Mouse (Mus musculus) lung, adult 2 months (tissue): ENCODE data around the gene Hcfc1r1. TPM values are rescaled to one million over a fixed set of nuclear protein-coding genes. Genes with fewer than 3 reads are reported as not detected.
A peak's percentile ranks its signal among the peaks of the same experiment; 100 is the strongest.

Source experiments
- DNase-seq: peaks from one replicate; pipeline ENCODE4 v3.0.0; 2022
- H3K4me1 ChIP-seq: fragments of 200-500 bp; 2 replicates; pipeline ENCODE4 v1.6.1; 2011; ENCODE audit warnings: low read length; ENCODE audit not compliant: control insufficient read depth, insufficient read depth
- H3K4me3 ChIP-seq: fragments of 200-500 bp; replicated peaks from 2 replicates; pipeline ENCODE3; 2011; ENCODE audit warnings: low read depth, mild to moderate bottlenecking, control low read depth, low read length; ENCODE audit errors: extremely low read depth
- CTCF ChIP-seq: fragments of 200-500 bp; IDR thresholded peaks from 2 replicates; pipeline ENCODE4 v1.5.1; 2011; ENCODE audit warnings: mild to moderate bottlenecking, low read length, control low read depth; ENCODE audit not compliant: insufficient read depth
- POLR2A ChIP-seq: fragments of 200-500 bp; IDR thresholded peaks from 2 replicates; pipeline ENCODE4 v1.6.1; 2011; ENCODE audit warnings: low read depth, mild to moderate bottlenecking, control low read depth, low read length, borderline replicate concordance; ENCODE audit errors: extremely low read depth
- whole genome bisulfite sequencing: fragments of 180-500 bp; shearing (Covaris S2); methylation state at CpG from one replicate; pipeline ENCODE4 v1.1.7; 2018; 5-methylcytosine and 5-hydroxymethylcytosine counted together
- polyA plus RNA-seq: library from polyadenylated mRNA; depleted of rRNA; stranded (reverse); fragments of >200 nt; gene quantifications from 2 replicates; pipeline ENCODE4 v1.2.3, GENCODE M21; 2012; rRNA removed

Gene Hcfc1r1
- polyA plus RNA-seq: 284 and 321 TPM in 2 replicates

- WGBS: under 1% methylated on average over 45 of the region's 45 CpGs
- DNase-seq: peak; percentile 94
- peak within 1 kb of the TSS; percentile 99 for H3K4me3 ChIP-seq
- H3K4me1 ChIP-seq: peaks cover 3% of the 10 kb centered on the region
- no peak for TF ChIP-seq CTCF
- TF ChIP-seq POLR2A: peak; percentile 87; the same call in 1 of the 2 replicates
Observed at GRCm38 (mm10) chr17:23673424-23674073, at the start of gene Hcfc1r1, which contains the start of gene Thoc6. Hcfc1r1 (plus strand) TSS chr17:23673596. Thoc6 (minus strand) TSS chr17:23673882.

- 29% methylated on average over 7 of the region's 7 CpGs for whole genome bisulfite sequencing
- Histone ChIP-seq H3K4me1 (no peaks in the 10 kb centered on the region), H3K4me3 (no peak overlapping the region)
- TF ChIP-seq POLR2A: no peak
- TF ChIP-seq CTCF: no peak
- no peak for DNase-seq
Observed at GRCm38 (mm10) chr17:23627813-23628212, 45.6 kb upstream of the Hcfc1r1 start.

GRCm38 (mm10) chr17:23630195-23631020 lies 43.0 kb upstream of the Hcfc1r1 start:
- TF ChIP-seq POLR2A (no peak), CTCF (peak; percentile 77)
- Histone ChIP-seq H3K4me3 (no peak overlapping the region), H3K4me1 (no peaks in the 10 kb centered on the region)
- DNase-seq: peak; percentile 80
- 10% methylated on average over 22 of the region's 22 CpGs for WGBS

- DNase-seq: no peak
- H3K4me3 ChIP-seq: no peak overlapping the region
- 74% methylated on average over 8 of the region's 8 CpGs for WGBS
- no peaks in the 10 kb centered on the region for H3K4me1 ChIP-seq
- TF ChIP-seq CTCF: no peak
- no peak for TF ChIP-seq POLR2A
Observed at GRCm38 (mm10) chr17:23631241-23631640, 42.2 kb upstream of the Hcfc1r1 start.

GRCm38 (mm10) chr17:23644613-23645495 lies 28.5 kb upstream of the Hcfc1r1 start, which contains the start of gene Mmp25:
Mmp25 (minus strand) TSS chr17:23645277.
- WGBS: 3% methylated on average over 58 of the region's 58 CpGs
- no peak for DNase-seq
- Histone ChIP-seq H3K4me3 (peak within 1 kb of the TSS; percentile 13), H3K4me1 (0 out of 2 replicates have a peak, but pooled peaks cover 3% of the 10 kb centered on the region)
- TF ChIP-seq POLR2A (no peak), CTCF (no peak)

- no peak for TF ChIP-seq POLR2A
- no peak for TF ChIP-seq CTCF
- 49% methylated on average over 10 of the region's 10 CpGs for WGBS
- 0 out of 2 replicates have a peak, but pooled peaks cover 3% of the 10 kb centered on the region for H3K4me1 ChIP-seq
- no peak overlapping the region for H3K4me3 ChIP-seq
- no peak for DNase-seq
Observed at GRCm38 (mm10) chr17:23645894-23646293, 27.5 kb upstream of the Hcfc1r1 start.

- DNase-seq: no peak
- Histone ChIP-seq H3K4me3 (no peak overlapping the region), H3K4me1 (no peaks in the 10 kb centered on the region)
- WGBS: 68% methylated on average over 6 of the region's 6 CpGs
- TF ChIP-seq POLR2A: no peak
- no peak for TF ChIP-seq CTCF
Observed at GRCm38 (mm10) chr17:23651363-23651762, 22.0 kb upstream of the Hcfc1r1 start.

- TF ChIP-seq POLR2A (no peak), CTCF (no peak)
- no peak overlapping the region for H3K4me3 ChIP-seq
- no peak for DNase-seq
- WGBS: 66% methylated on average over 2 of the region's 2 CpGs
- H3K4me1 ChIP-seq: no peaks in the 10 kb centered on the region
Observed at GRCm38 (mm10) chr17:23653324-23653723, 20.1 kb upstream of the Hcfc1r1 start.

GRCm38 (mm10) chr17:23654001-23654400 lies 19.4 kb upstream of the Hcfc1r1 start:
- Histone ChIP-seq H3K4me3 (no peak overlapping the region), H3K4me1 (no peaks in the 10 kb centered on the region)
- TF ChIP-seq POLR2A (no peak), CTCF (no peak)
- WGBS: 45% methylated on average over 6 of the region's 6 CpGs
- DNase-seq: no peak
